Mouse (Mus musculus) cerebellum, postnatal 4 days (tissue): ENCODE data around the gene Cytl1.

Experiments used
- DNase-seq, 2 experiments: peaks; one replicate each; pipeline ENCODE4 v3.0.0; 2022; ENCODE audit warnings: low spot score in 2 of 2, mixed read lengths in 1 of 2

Cytl1 gene

GRCm38 (mm10) chr5:37735224-37735623 lies at the start of gene Cytl1:
Gene Cytl1, plus strand, starts transcription at chr5:37735519.
- no peak for DNase-seq

DNA sequence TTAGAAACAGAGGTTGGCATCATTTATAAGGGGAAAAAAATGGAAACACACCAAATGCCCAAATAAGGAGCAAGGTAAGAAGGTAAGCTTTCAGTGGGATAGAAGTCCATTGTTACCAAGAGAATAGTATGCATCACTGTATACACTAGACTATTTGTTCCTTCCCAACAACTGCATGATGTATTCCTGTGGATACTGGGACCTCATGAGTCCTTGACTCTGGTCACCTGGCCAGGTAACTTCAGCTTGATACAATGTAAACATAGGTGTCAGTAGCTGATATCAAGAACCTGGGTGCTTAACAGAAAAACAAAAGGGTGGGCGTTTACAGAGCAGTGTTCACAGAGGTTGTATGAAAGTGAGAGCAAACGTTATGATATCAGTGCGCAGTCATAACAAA lies 42.6 kb upstream of the Cytl1 start:
- DNase-seq = no peak

DNA sequence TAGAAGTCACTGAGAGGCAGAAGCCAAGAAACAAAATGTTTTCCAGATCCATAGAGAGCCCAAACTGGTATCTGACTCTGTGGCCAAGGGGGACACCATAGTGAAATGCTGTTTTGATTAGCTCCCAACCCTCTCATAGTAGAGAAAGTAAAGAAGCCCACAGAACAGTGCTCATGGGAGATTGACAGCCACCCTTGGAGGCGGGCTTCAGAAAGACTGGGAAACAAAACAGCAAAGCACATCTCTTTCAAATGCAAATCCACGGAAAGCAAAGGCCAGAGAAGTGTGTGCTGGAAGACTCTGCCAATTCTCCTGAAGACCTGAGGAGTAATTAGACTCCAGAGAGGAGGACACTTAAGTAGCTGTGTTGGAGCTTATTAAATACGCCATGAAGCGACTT lies 39.5 kb upstream of the Cytl1 start:
- DNase-seq = no peak

GRCm38 (mm10) chr5:37697286-37697685 lies 38.0 kb upstream of the Cytl1 start:
- DNase-seq = no peak

DNA sequence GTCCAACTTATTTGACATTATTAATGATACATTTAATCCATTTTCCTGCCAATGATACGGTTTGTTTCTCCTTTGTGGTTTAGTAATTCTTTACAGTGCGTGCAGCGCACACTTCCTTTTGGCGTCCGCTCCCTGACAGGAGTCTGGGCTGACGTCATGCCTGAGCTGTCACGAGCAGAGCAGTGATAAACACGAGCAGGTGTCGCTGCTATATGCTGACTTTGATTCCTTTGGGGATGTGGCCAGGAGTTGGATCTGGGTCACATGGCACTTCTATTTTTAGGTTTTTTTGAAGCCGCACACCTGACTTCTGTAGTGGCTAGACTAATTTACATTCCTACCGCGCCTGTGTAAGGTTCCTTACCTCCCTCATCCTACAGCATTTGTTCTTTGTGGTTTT lies 35.6 kb upstream of the Cytl1 start:
- no peak for DNase-seq

GRCm38 (mm10) chr5:37704962-37705361 lies 30.4 kb upstream of the Cytl1 start:
- no peak for DNase-seq

DNA sequence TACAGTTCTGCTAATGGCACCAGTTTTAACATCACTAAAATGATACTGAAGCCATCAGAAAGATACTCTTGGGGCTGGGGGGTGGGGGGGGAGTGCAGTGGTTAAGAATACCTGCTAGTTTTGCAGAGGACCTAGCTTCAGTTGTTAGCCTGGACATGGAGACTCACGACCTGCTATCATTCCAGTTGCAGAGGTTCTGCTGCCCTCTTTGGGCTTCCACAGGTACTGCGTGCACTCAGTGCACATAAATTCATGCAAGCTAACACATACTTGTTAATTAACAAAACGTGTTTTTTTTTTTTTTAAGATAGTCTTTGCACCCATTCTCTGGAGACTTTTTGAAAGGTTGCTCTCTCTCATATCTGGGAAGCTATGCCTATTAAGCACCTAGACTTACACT lies 27.2 kb upstream of the Cytl1 start:
- no peak for DNase-seq

DNA sequence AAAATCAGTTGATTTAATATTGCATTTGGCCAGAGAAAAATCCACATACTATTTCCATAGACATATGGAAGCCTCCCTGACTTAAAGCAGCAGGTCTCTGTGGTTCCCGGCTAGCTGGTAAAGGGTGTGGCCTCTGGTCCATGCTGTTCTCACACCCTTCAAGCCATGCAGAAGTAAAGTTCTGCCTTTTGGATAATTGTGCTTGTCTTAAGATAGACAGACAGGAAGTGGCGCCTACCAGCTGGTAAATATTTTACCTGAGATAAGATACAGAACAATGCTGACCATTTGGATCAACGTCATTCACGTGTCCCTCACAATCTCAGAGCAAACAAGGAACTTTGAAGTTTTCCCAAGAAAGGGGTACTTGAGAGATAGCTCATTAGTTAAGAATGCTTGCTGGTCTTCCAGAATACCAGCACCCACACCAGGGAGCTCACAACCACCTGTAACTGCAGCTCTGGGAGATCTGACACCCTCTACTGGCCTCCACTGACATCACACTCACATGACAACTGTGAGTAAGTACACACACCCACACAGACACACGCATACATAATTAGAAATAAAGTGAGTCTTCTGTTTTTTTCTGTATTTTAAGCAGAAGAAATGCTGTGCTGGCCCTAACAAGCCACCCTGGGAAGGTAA lies 25.9 kb upstream of the Cytl1 start:
- DNase-seq = no peak

GRCm38 (mm10) chr5:37716505-37717372 lies 18.6 kb upstream of the Cytl1 start, which contains the start of gene Stk32b:
Gene Stk32b, minus strand, starts transcription at chr5:37717171.
- peak; percentile 34 to 38 for DNase-seq

DNA sequence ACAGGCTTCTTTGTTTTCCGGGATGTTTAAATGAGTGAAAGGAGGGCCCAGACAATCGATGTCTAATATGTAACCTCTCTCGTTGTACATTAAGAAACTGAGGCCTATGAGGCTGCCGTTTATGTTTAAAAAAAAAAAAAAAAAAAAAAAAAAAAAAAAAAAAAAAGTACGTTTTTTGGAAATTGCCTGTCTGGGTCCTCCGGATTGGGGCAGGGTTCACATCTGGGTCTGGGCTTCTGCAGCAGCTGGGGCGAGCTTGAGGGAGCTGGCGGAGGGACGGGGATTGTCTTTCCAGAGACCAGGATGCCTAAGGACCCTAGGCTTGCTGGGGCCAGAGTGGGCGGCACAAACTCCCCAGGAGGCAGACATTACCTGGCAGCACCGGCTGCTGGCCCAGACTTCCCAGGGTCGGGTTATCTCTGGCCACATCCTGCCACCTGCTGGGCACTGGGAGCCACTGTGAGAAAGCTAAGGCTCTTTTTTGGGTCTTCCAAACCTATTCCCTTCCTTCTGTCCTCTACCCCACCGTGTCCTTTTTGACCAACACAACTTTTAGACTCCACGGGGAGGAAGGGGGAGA lies 17.8 kb upstream of the Cytl1 start:
- DNase-seq = peak; percentile 52 to 65

GRCm38 (mm10) chr5:37720670-37721069 lies 14.6 kb upstream of the Cytl1 start:
- DNase-seq = no peak

DNA sequence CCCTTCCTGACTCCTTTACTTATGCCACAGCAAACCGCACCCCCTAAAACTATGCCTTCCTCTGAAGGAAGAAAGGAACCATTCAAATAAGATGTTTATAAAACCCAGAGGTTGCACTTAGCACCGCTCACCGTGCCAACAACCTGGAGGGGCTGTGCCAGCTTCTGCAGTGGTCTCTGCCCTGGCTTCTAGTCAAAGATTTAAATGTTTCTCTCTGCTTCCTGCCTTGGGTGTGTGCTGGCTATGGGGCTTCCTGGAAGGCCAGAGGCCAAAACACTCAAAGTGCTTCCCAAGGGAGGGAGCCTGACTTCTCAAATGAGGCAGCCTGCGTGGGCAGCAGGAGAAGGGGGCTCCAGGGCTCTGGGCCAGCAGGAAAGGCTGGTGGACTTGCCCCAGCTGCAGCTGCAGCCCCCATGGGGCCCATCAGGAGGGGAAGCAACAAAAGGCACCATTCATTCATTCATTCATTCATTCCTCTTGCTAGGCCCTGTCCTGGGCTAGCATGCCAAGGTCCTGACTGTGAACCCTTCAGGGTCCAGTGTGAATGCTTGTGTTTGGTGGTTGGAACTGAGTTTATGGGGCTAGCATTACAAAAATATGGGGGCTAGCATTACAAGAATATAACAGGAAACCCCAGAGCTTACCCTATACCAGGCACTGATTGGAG lies 10.0 kb upstream of the Cytl1 start:
- DNase-seq = no peak

- DNase-seq = no peak
Measured at GRCm38 (mm10) chr5:37730781-37731180, 4.5 kb upstream of the Cytl1 start.

GRCm38 (mm10) chr5:37736213-37736612 lies 894 bp downstream of the Cytl1 start:
- no peak for DNase-seq

DNA sequence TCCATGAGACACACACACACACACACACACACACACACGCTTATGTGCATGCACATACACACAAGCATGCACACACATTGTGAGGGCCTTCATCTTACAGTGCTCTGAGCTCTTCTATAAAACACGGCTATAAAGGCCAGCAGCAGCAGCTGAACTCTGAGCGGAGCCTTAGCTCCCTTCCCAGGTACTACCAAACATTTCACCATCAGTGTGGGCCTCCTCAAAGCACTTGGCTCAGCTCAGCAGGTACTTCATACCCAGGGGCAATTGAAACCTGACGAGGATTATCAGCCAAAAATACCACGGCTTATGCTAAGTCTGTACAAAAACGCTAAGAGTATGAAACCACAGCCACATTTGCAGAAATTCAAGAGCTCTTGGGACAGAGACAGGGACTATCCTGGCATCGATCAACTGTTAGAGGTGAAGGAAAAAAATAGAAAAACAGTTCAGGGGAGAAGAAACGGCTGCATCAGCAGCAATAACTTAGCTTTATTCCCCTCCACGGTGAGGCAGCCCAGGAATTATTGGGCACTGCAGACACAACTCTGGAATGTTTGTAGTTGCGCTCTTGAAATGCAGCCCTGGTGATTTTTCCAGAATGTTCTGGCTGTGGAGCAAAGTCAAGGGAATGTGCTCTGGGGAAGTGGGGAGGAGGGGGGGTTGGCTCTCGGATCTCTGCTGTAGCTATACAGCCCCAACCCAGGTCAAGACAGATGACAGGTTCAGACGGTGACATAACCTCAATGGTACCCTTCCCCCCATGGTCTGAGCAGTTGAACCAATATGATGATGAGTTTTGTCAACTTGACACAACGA lies 8.8 kb downstream of the Cytl1 start:
- no peak for DNase-seq

- DNase-seq = peak; percentile 57 to 79
Measured at GRCm38 (mm10) chr5:37752027-37752967, 17.0 kb downstream of the Cytl1 start.

DNA sequence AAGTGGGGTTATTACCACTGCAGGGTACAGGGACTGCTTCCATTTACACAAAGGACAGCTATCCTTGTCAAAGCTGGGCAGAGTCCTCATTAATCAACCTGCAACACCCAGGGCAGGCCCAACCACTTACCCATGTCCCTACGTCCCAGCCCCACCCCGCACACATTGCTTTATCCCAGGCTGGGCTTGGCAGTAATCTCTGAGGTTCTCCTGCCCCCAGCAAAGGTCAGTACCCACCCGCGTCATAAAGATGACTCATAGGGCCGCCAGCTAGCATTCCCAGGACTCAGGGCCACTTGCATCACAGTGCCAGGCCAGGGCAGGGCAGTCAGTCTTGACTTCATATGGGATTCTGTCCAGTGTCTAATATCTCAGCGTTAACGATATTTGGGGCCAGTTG lies 18.0 kb downstream of the Cytl1 start:
- DNase-seq = no peak

DNA sequence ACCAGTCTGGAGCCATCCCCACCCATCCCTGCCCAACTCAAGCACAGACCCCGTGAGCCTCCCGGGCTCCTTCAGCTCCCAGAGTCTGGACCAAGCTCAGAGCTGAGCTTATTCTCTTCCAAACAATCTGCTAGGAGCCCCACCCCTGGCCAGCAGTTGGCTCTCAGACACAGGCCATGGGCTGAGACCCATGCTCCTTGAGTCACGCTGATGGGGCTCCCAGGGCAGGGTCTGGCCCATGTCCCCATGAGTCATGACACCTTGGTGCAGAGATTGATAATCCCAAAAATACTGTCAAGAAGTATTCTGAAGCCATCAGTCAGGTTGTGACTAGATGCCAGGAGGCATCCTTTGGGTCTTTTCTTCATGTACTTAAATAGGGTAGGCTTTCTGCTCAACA lies 26.7 kb downstream of the Cytl1 start:
- DNase-seq = no peak

- DNase-seq = no peak
Measured at GRCm38 (mm10) chr5:37765851-37766250, 30.5 kb downstream of the Cytl1 start.

GRCm38 (mm10) chr5:37767231-37767630 lies 31.9 kb downstream of the Cytl1 start:
- DNase-seq = no peak
